26 mouse cellular contexts compared by ENCODE assay signal in the genomic region with DNA sequence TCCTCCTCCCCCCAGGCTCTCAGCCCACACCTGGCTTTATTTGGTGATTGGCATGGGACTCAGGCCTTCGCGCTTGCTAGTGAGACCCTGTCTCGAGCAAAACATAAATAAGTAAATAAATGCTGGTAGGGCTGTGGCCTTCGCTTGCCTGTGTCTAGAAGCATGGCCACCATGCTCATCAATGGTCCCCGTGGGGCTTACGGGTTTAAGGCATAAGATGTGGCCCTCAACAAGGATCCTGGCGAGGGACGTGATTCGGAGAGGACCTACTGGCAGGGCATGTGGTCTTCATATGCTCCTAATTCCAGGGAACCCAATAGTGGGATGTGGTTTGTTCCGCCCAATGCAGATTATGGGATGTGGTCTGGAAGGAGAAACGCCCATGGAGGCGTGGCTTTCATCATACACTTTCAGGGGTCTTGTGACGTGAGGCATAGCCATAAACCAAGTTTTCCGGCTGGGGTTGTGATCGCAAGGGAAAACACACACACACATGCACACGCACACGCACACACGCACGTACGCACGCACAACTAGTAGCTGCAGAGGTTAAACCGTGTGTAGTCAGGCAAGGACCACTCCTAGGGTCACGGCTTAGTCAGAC. TPM values are rescaled to one million over a fixed set of nuclear protein-coding genes. Genes with fewer than 3 reads are reported as not detected.
DNase-seq lines count a peak whose midpoint lies in the region; ATAC-seq and TF ChIP-seq lines count a peak whose summit lies in the region.
"Had no signal": no experiment of that assay in that cellular context is flagged by ENCODE, and none has a peak within 500 bp of the region (broad histone marks: within the 10 kb centered on the region; RNA-seq: fewer than 3 reads in every experiment).

No protein-coding gene starts in this region.

- ATAC-seq in hindbrain, embryonic 15.5 days (ENCODE audit: low FRiP score, low read depth), result peak; percentile 4; the same call in 1 of the 2 replicates
- ATAC-seq in hindbrain, embryonic 13.5 days (ENCODE audit: low FRiP score), result no peak
- ATAC-seq in neural tube, embryonic 13.5 days (ENCODE audit: low read depth), result 0 out of 2 replicates have a peak, but pooled peaks have one; percentile 16
- no peak for ATAC-seq in neural tube, embryonic 15.5 days (ENCODE audit: low FRiP score)
- ATAC-seq in embryonic facial prominence, embryonic 15.5 days (ENCODE audit: insufficient number of reproducible peaks, low FRiP score, low TSS enrichment, low read depth), result no peak
- ATAC-seq: intestine, embryonic 15.5 days; Patski had no signal

- no peak overlapping the region for H3K4me3 ChIP-seq in hindbrain, embryonic 15.5 days
- no peak overlapping the region for H3K4me3 ChIP-seq in hindbrain, embryonic 13.5 days
- H3K4me3 ChIP-seq in neural tube, embryonic 13.5 days, result no peak overlapping the region
- H3K4me3 ChIP-seq in neural tube, embryonic 15.5 days (replicated peaks), result no peak overlapping the region
- H3K4me3 ChIP-seq in embryonic facial prominence, embryonic 15.5 days (replicated peaks), result 0 out of 2 replicates have a peak overlapping the region, but pooled peaks have one; percentile 2
- H3K4me3 ChIP-seq in cerebellum, adult 2 months (replicated peaks; ENCODE audit: insufficient read depth, low read depth, low read length), result no peak overlapping the region
- H3K4me3 ChIP-seq: intestine, embryonic 15.5 days; stomach, embryonic 15.5 days had no signal

- H3K27me3 ChIP-seq in hindbrain, embryonic 15.5 days, result no peaks in the 10 kb centered on the region
- H3K27me3 ChIP-seq in hindbrain, embryonic 13.5 days, result peaks cover 42% of the 10 kb centered on the region
- peaks cover 55% of the 10 kb centered on the region for H3K27me3 ChIP-seq in neural tube, embryonic 13.5 days
- H3K27me3 ChIP-seq in neural tube, embryonic 15.5 days (replicated peaks), result peaks cover 8% of the 10 kb centered on the region; the same call in 1 of the 2 replicates
- H3K27me3 ChIP-seq in embryonic facial prominence, embryonic 15.5 days, result peaks cover 77% of the 10 kb centered on the region
- no peaks in the 10 kb centered on the region for H3K27me3 ChIP-seq in cerebellum, adult 2 months (ENCODE audit: control insufficient read depth, insufficient read depth, low read length)

- no peaks in the 10 kb centered on the region for H3K9me3 ChIP-seq in hindbrain, embryonic 15.5 days
- H3K9me3 ChIP-seq in hindbrain, embryonic 13.5 days, result no peaks in the 10 kb centered on the region
- no peaks in the 10 kb centered on the region for H3K9me3 ChIP-seq in neural tube, embryonic 13.5 days
- no peaks in the 10 kb centered on the region for H3K9me3 ChIP-seq in neural tube, embryonic 15.5 days (replicated peaks)
- H3K9me3 ChIP-seq in embryonic facial prominence, embryonic 15.5 days (replicated peaks), result no peaks in the 10 kb centered on the region
- H3K9me3 ChIP-seq: intestine, embryonic 15.5 days; midbrain, embryonic 10.5 days; stomach, embryonic 15.5 days had no signal

- H3K27ac ChIP-seq in hindbrain, embryonic 15.5 days (replicated peaks), result no peak overlapping the region
- no peak overlapping the region for H3K27ac ChIP-seq in hindbrain, embryonic 13.5 days
- no peak overlapping the region for H3K27ac ChIP-seq in neural tube, embryonic 13.5 days (replicated peaks)
- no peak overlapping the region for H3K27ac ChIP-seq in neural tube, embryonic 15.5 days (replicated peaks)
- H3K27ac ChIP-seq in embryonic facial prominence, embryonic 15.5 days (replicated peaks), result no peak overlapping the region
- H3K27ac ChIP-seq in cerebellum, adult 2 months (ENCODE audit: insufficient read depth, low read length), result no peak overlapping the region
- H3K27ac ChIP-seq: hindbrain, embryonic 14.5 days; intestine, embryonic 15.5 days; midbrain, embryonic 10.5 days; stomach, embryonic 15.5 days had no signal

- no peak for TF ChIP-seq CTCF in cerebellum, adult 2 months (IDR thresholded peaks at IDR 0.05; ENCODE audit: borderline replicate concordance, insufficient read depth, low read depth, low read length)

- 58% methylated on average over 23 of the region's 23 CpGs for WGBS in hindbrain, embryonic 15.5 days
- 61% methylated on average over 23 of the region's 23 CpGs for WGBS in hindbrain, embryonic 13.5 days
- 56% methylated on average over 23 of the region's 23 CpGs for WGBS in neural tube, embryonic 13.5 days
- WGBS in neural tube, embryonic 15.5 days, result 58% methylated on average over 23 of the region's 23 CpGs
- WGBS in embryonic facial prominence, embryonic 15.5 days, result 44% methylated on average over 23 of the region's 23 CpGs
- 78% methylated on average over 23 of the region's 23 CpGs for WGBS in cerebellum, adult 2 months

- H3K36me3 ChIP-seq in hindbrain, embryonic 15.5 days, result peaks cover 77% of the 10 kb centered on the region
- peaks cover 98% of the 10 kb centered on the region for H3K36me3 ChIP-seq in hindbrain, embryonic 13.5 days
- peaks cover 100% of the 10 kb centered on the region for H3K36me3 ChIP-seq in neural tube, embryonic 13.5 days
- peaks cover 91% of the 10 kb centered on the region for H3K36me3 ChIP-seq in neural tube, embryonic 15.5 days
- H3K36me3 ChIP-seq in embryonic facial prominence, embryonic 15.5 days, result no peaks in the 10 kb centered on the region
- H3K36me3 ChIP-seq: intestine, embryonic 15.5 days; stomach, embryonic 15.5 days had no signal

- TF ChIP-seq POLR2A in cerebellum, adult 2 months (IDR thresholded peaks at IDR 0.05; ENCODE audit: borderline replicate concordance, insufficient read depth, low read length), result no peak

- peaks cover 24% of the 10 kb centered on the region for H3K4me1 ChIP-seq in hindbrain, embryonic 15.5 days (replicated peaks)
- peaks cover 41% of the 10 kb centered on the region for H3K4me1 ChIP-seq in hindbrain, embryonic 13.5 days (replicated peaks)
- H3K4me1 ChIP-seq in neural tube, embryonic 13.5 days (replicated peaks), result peaks cover 27% of the 10 kb centered on the region
- H3K4me1 ChIP-seq in neural tube, embryonic 15.5 days, result peaks cover 30% of the 10 kb centered on the region
- peaks cover 5% of the 10 kb centered on the region; the same call in 1 of the 2 replicates for H3K4me1 ChIP-seq in embryonic facial prominence, embryonic 15.5 days
- H3K4me1 ChIP-seq in cerebellum, adult 2 months (ENCODE audit: control insufficient read depth, insufficient read depth, low read length), result 0 out of 2 replicates have a peak, but pooled peaks cover 4% of the 10 kb centered on the region
- H3K4me1 ChIP-seq: stomach, embryonic 15.5 days had no signal

- DNase-seq in testis, postnatal 10 days (ENCODE audit: low spot score), result peak; percentile 35
- DNase-seq in lung, adult 18-20 months, result no peak
- no peak for DNase-seq in cerebellum, adult 2 months
- DNase-seq: adrenal gland, postnatal 25 days; cerebellum, adult 11 months; cerebellum, postnatal 25 days; embryo, embryonic 11 days; heart, postnatal 10 days; layer of hippocampus, postnatal 36 days; lung, adult 2 months; lung, postnatal 36 days; right cerebral cortex, postnatal 14 days; thymus, postnatal 14 days had no signal

- no peak overlapping the region for H3K9ac ChIP-seq in hindbrain, embryonic 15.5 days
- H3K9ac ChIP-seq in hindbrain, embryonic 13.5 days, result no peak overlapping the region
- H3K9ac ChIP-seq in neural tube, embryonic 13.5 days, result no peak overlapping the region
- H3K9ac ChIP-seq in neural tube, embryonic 15.5 days (replicated peaks), result no peak overlapping the region
- H3K9ac ChIP-seq in embryonic facial prominence, embryonic 15.5 days, result no peak overlapping the region
- H3K9ac ChIP-seq: hindbrain, embryonic 14.5 days; intestine, embryonic 15.5 days; stomach, embryonic 15.5 days had no signal

- no peak overlapping the region for H3K4me2 ChIP-seq in hindbrain, embryonic 15.5 days
- no peak overlapping the region for H3K4me2 ChIP-seq in hindbrain, embryonic 13.5 days
- H3K4me2 ChIP-seq in neural tube, embryonic 13.5 days, result no peak overlapping the region
- H3K4me2 ChIP-seq in neural tube, embryonic 15.5 days, result no peak overlapping the region
- H3K4me2 ChIP-seq in embryonic facial prominence, embryonic 15.5 days (replicated peaks), result no peak overlapping the region; the same call in 1 of the 2 replicates
- H3K4me2 ChIP-seq: heart, embryonic 11.5 days; hindbrain, embryonic 14.5 days; intestine, embryonic 15.5 days; liver, embryonic 11.5 days; stomach, embryonic 15.5 days had no signal

RNA-seq across cellular contexts. Expression of gene Ncan, which starts 9.4 kb away (rescaled TPM):
- polyA plus RNA-seq in hindbrain, embryonic 15.5 days (2015; fragmentation: Nextera tagmentation; extraction: Ambion mirVana), result 165 and 193 TPM in 2 replicates
- 128 and 135 TPM in 2 replicates for polyA plus RNA-seq in hindbrain, embryonic 13.5 days (2015; fragmentation: Nextera tagmentation; extraction: Ambion mirVana)
- 131 and 136 TPM in 2 replicates for polyA plus RNA-seq in neural tube, embryonic 13.5 days (2015; fragmentation: Nextera tagmentation; extraction: Ambion mirVana)
- polyA plus RNA-seq in neural tube, embryonic 15.5 days (2015; fragmentation: Nextera tagmentation; extraction: Ambion mirVana), result 160 and 169 TPM in 2 replicates
- polyA plus RNA-seq in embryonic facial prominence, embryonic 15.5 days (2015; fragmentation: Nextera tagmentation; extraction: Ambion mirVana), result 0.79 and 1.5 TPM in 2 replicates
- 13.3 and 15.2 TPM in 2 replicates for polyA plus RNA-seq in cerebellum, adult 2 months (2012; rRNA removed)

RNA-seq across cellular contexts. Expression of gene Nr2c2ap, which starts 19.8 kb away (rescaled TPM):
- 38.3 and 42.8 TPM in 2 replicates for polyA plus RNA-seq in hindbrain, embryonic 15.5 days (2015; fragmentation: Nextera tagmentation; extraction: Ambion mirVana)
- 32.6 and 36.4 TPM in 2 replicates for polyA plus RNA-seq in hindbrain, embryonic 13.5 days (2015; fragmentation: Nextera tagmentation; extraction: Ambion mirVana)
- 34.8 and 40.6 TPM in 2 replicates for polyA plus RNA-seq in neural tube, embryonic 13.5 days (2015; fragmentation: Nextera tagmentation; extraction: Ambion mirVana)
- polyA plus RNA-seq in neural tube, embryonic 15.5 days (2015; fragmentation: Nextera tagmentation; extraction: Ambion mirVana), result 47.2 and 49.0 TPM in 2 replicates
- polyA plus RNA-seq in embryonic facial prominence, embryonic 15.5 days (2015; fragmentation: Nextera tagmentation; extraction: Ambion mirVana), result 33.0 and 33.3 TPM in 2 replicates
- polyA plus RNA-seq in cerebellum, adult 2 months (2012; rRNA removed), result 19.9 and 20.9 TPM in 2 replicates

RNA-seq across cellular contexts. Expression of gene Rfxank, which starts 27.7 kb away (rescaled TPM):
- 13.0 and 13.6 TPM in 2 replicates for polyA plus RNA-seq in hindbrain, embryonic 15.5 days (2015; fragmentation: Nextera tagmentation; extraction: Ambion mirVana)
- polyA plus RNA-seq in hindbrain, embryonic 13.5 days (2015; fragmentation: Nextera tagmentation; extraction: Ambion mirVana), result 12.5 and 14.3 TPM in 2 replicates
- polyA plus RNA-seq in neural tube, embryonic 13.5 days (2015; fragmentation: Nextera tagmentation; extraction: Ambion mirVana), result 11.9 and 12.6 TPM in 2 replicates
- 12.3 and 14.6 TPM in 2 replicates for polyA plus RNA-seq in neural tube, embryonic 15.5 days (2015; fragmentation: Nextera tagmentation; extraction: Ambion mirVana)
- polyA plus RNA-seq in embryonic facial prominence, embryonic 15.5 days (2015; fragmentation: Nextera tagmentation; extraction: Ambion mirVana), result 18.9 and 22.2 TPM in 2 replicates
- 24.8 and 27.5 TPM in 2 replicates for polyA plus RNA-seq in cerebellum, adult 2 months (2012; rRNA removed)

RNA-seq across cellular contexts. Expression of gene Borcs8, which starts 28.0 kb away (rescaled TPM):
- 54.6 and 55.1 TPM in 2 replicates for polyA plus RNA-seq in hindbrain, embryonic 15.5 days (2015; fragmentation: Nextera tagmentation; extraction: Ambion mirVana)
- 53.6 and 58.2 TPM in 2 replicates for polyA plus RNA-seq in hindbrain, embryonic 13.5 days (2015; fragmentation: Nextera tagmentation; extraction: Ambion mirVana)
- 54.5 and 56.0 TPM in 2 replicates for polyA plus RNA-seq in neural tube, embryonic 13.5 days (2015; fragmentation: Nextera tagmentation; extraction: Ambion mirVana)
- 60.8 and 62.6 TPM in 2 replicates for polyA plus RNA-seq in neural tube, embryonic 15.5 days (2015; fragmentation: Nextera tagmentation; extraction: Ambion mirVana)
- 55.3 and 65.4 TPM in 2 replicates for polyA plus RNA-seq in embryonic facial prominence, embryonic 15.5 days (2015; fragmentation: Nextera tagmentation; extraction: Ambion mirVana)
- 98.9 and 101 TPM in 2 replicates for polyA plus RNA-seq in cerebellum, adult 2 months (2012; rRNA removed)

RNA-seq across cellular contexts. Expression of gene Hapln4, which starts 28.0 kb away (rescaled TPM):
- 0.87 and 1.3 TPM in 2 replicates for polyA plus RNA-seq in hindbrain, embryonic 15.5 days (2015; fragmentation: Nextera tagmentation; extraction: Ambion mirVana)
- 0.39 and 0.75 TPM in 2 replicates for polyA plus RNA-seq in hindbrain, embryonic 13.5 days (2015; fragmentation: Nextera tagmentation; extraction: Ambion mirVana)
- polyA plus RNA-seq in neural tube, embryonic 13.5 days (2015; fragmentation: Nextera tagmentation; extraction: Ambion mirVana), result 0.35 and 0.51 TPM in 2 replicates
- polyA plus RNA-seq in neural tube, embryonic 15.5 days (2015; fragmentation: Nextera tagmentation; extraction: Ambion mirVana), result 1.5 and 1.6 TPM in 2 replicates
- polyA plus RNA-seq in embryonic facial prominence, embryonic 15.5 days (2015; fragmentation: Nextera tagmentation; extraction: Ambion mirVana), result 0.43 and 0.56 TPM in 2 replicates
- 117 and 124 TPM in 2 replicates for polyA plus RNA-seq in cerebellum, adult 2 months (2012; rRNA removed)
- polyA plus RNA-seq: kidney, embryonic 14.5 days had no signal

Comparison
In these comparisons a context has a peak if more than half of its experiments do, and no peak if none do; other contexts are left out.
1. ATAC-seq: peak in hindbrain, embryonic 15.5 days (single experiment) and neural tube, embryonic 13.5 days (single experiment); none in hindbrain, embryonic 13.5 days (single experiment), neural tube, embryonic 15.5 days (single experiment) and embryonic facial prominence, embryonic 15.5 days (single experiment).